Mouse (Mus musculus) duodenum, adult 2 months (tissue): ENCODE measurements around the gene Taf5. TPM values are rescaled to one million over a fixed set of nuclear protein-coding genes. Genes with fewer than 3 reads are reported as not detected.

Source experiments
- polyA plus RNA-seq: library from polyadenylated mRNA; depleted of rRNA; stranded (reverse); fragments of >200 nt; gene quantifications from 2 replicates; pipeline ENCODE4 v1.2.3, GENCODE M21; 2012; ENCODE audit warnings: low replicate concordance; rRNA removed

Gene Taf5
- 2.0 and 3.0 TPM in 2 replicates for polyA plus RNA-seq

GRCm38 (mm10) chr19:47067096-47067882 is at the start of gene Taf5:
Gene Taf5, plus strand, starts transcription at chr19:47067746.

GRCm38 (mm10) chr19:47050271-47051032 is 17.1 kb upstream of the Taf5 start, which contains the start of gene Pcgf6:
Gene Pcgf6, minus strand, starts transcription at chr19:47050906.

GRCm38 (mm10) chr19:47090550-47091156 is 23.1 kb downstream of the Taf5 start, which contains the start of the genes Usmg5 and Pdcd11:
Gene Usmg5, minus strand, starts transcription at chr19:47090647.
Gene Pdcd11, plus strand, starts transcription at chr19:47090768.

Other genes starting within 250 kb of the Taf5 start
- gene Ina, start 53.0 kb upstream of the Taf5 start, polyA plus RNA-seq, result 0.19 and 0.52 TPM in 2 replicates
- gene Nt5c2, start 52.6 kb upstream of the Taf5 start, polyA plus RNA-seq, result 4.3 and 8.1 TPM in 2 replicates
- 5.4 and 6.8 TPM in 2 replicates for gene Pcgf6, start 16.8 kb upstream of the Taf5 start, polyA plus RNA-seq
- gene Usmg5, start 22.9 kb downstream of the Taf5 start, polyA plus RNA-seq, result 24.7 and 31.2 TPM in 2 replicates
- gene Pdcd11, start 23.0 kb downstream of the Taf5 start, polyA plus RNA-seq, result 3.6 and 3.7 TPM in 2 replicates
- 3.5 and 5.9 TPM in 2 replicates for gene Calhm2, start 70.5 kb downstream of the Taf5 start, polyA plus RNA-seq
- not detected in 2 replicates for gene Calhm1, start 76.5 kb downstream of the Taf5 start, polyA plus RNA-seq
- not detected in 2 replicates for gene Calhm3, start 90.0 kb downstream of the Taf5 start, polyA plus RNA-seq
- 3.6 and 5.0 TPM in 2 replicates for gene Neurl1a, start 111.1 kb downstream of the Taf5 start, polyA plus RNA-seq